Mouse (Mus musculus) forebrain, embryonic 12.5 days (tissue): ENCODE results near the gene Gm42372. TPM values are rescaled to one million over a fixed set of nuclear protein-coding genes. Genes with fewer than 3 reads are reported as not detected.
A peak's percentile ranks its signal among the peaks of the same experiment; 100 is the strongest.

Experiments
- ATAC-seq: fragments of 200-750 bp; cut with Nextera tagmentation; 2 replicates; pipeline ENCODE4 v1.8.0; 2017; ENCODE audit warnings: moderate TSS enrichment; ENCODE audit not compliant: low FRiP score
- H3K27ac ChIP-seq: fragments of 300-500 bp; sonication (generic); 2 replicates; pipeline ENCODE4 v1.5.1; 2016; ENCODE audit warnings: mild to moderate bottlenecking
- H3K27me3 ChIP-seq: fragments of 300-500 bp; sonication (generic); 2 replicates; pipeline ENCODE4 v1.6.1; 2016; ENCODE audit warnings: mild to moderate bottlenecking
- H3K36me3 ChIP-seq: fragments of 300-500 bp; sonication (generic); replicated peaks from 2 replicates; pipeline ENCODE4 v1.6.1; 2016; ENCODE audit warnings: mild to moderate bottlenecking
- H3K4me1 ChIP-seq: fragments of 300-500 bp; sonication (generic); 2 replicates; pipeline ENCODE4 v1.6.1; 2016
- H3K4me2 ChIP-seq: fragments of 300-500 bp; sonication (generic); 2 replicates; pipeline ENCODE4 v1.6.1; 2016; ENCODE audit warnings: mild to moderate bottlenecking, moderate library complexity
- H3K4me3 ChIP-seq: fragments of 300-500 bp; sonication (generic); replicated peaks from 2 replicates; pipeline ENCODE4 v1.5.1; 2016; ENCODE audit warnings: mild to moderate bottlenecking
- H3K9ac ChIP-seq: fragments of 300-500 bp; sonication (generic); 2 replicates; pipeline ENCODE4 v1.6.1; 2016; ENCODE audit warnings: mild to moderate bottlenecking
- H3K9me3 ChIP-seq: fragments of 300-500 bp; sonication (generic); 2 replicates; pipeline ENCODE4 v1.6.1; 2016
- WGBS: fragments of 180-500 bp; shearing (Covaris S2); methylation state at CpG from one replicate; pipeline ENCODE4 v1.1.7; 2016; 5-methylcytosine and 5-hydroxymethylcytosine counted together
- polyA plus RNA-seq: library from polyadenylated mRNA; unstranded; fragments of >200 nt; fragmentation: Nextera tagmentation; extraction: Ambion mirVana; gene quantifications from 2 replicates; pipeline ENCODE4 v1.2.1, GENCODE M21; 2016

Gene Gm42372
- 1.6 and 1.7 TPM in 2 replicates for polyA plus RNA-seq

DNA sequence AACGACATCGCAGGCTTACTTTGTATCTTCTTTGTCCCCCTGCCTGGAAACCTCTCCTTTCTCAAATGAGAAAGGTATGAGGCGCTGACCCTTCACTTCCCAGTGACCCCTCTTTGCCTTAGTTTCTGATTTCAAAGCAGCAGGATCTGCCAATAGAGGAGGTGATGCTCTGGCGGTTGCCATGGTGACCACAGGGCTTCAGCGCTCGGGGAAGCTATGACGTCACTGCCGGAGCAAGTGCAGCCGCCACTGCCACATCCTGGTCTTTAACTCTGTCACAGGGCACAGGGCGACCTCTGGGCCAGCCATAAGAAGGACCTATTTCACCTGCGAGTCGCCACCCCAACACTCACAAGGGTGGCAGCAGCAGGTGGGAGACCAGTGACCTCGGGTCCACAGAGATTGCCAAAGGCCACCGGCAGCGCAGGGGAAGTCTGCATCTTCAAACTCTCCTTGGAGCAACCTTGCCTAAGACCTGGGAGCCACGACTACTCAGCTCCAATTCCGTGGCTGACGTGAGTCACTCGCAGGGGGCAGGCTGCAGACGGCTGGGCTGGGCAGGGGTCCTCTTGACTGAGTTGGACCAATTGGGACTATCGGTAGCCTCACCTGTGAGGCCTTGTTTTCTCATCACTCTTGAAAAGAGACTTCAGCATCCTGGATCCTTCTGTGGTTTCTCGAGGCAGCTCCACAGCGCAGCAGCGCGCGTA, at the start of gene Gm42372:
Gene Gm42372 (plus strand): TSS at position 228 of the 710 bp plus-strand sequence.
- Histone ChIP-seq H3K4me1 (peaks cover 46% of the 10 kb centered on the region), H3K27me3 (no peaks in the 10 kb centered on the region), H3K9me3 (no peaks in the 10 kb centered on the region), H3K9ac (peak within 1 kb of the TSS; percentile 51), H3K27ac (peak within 1 kb of the TSS; percentile 65), H3K4me2 (peak within 1 kb of the TSS; percentile 69), H3K4me3 (peak within 1 kb of the TSS; percentile 38), H3K36me3 (peaks cover 5% of the 10 kb centered on the region; the same call in 1 of the 2 replicates)
- ATAC-seq, result peak; percentile 80
- 18% methylated on average over 26 of the region's 26 CpGs for WGBS

DNA sequence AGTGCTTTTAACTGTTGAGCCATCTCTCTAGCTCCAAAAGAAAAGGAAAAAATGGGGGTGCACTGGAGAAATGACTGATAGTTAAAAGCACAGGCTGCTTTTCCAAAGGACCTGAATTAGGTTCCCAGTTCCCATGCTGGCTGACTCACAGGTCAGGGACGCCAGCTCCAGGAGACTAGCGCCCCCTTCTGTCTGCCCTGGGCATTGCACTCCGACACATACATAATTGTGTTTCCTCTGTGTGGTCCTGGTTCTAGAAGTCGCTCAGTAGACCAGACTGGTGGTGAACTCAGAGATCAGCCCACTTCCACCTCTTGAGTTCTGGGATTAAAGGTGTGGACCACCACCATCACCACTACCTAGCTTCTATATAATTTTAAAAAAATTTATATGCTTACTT, 45.6 kb upstream of the Gm42372 start:
- no peak overlapping the region for H3K27ac ChIP-seq
- H3K9me3 ChIP-seq, result no peaks in the 10 kb centered on the region
- peaks cover 43% of the 10 kb centered on the region for H3K4me1 ChIP-seq
- WGBS, result 45% methylated on average over 4 of the region's 4 CpGs
- H3K36me3 ChIP-seq, result no peaks in the 10 kb centered on the region
- H3K27me3 ChIP-seq, result no peaks in the 10 kb centered on the region
- H3K9ac ChIP-seq, result no peak overlapping the region
- ATAC-seq, result no peak
- no peak overlapping the region for H3K4me3 ChIP-seq
- H3K4me2 ChIP-seq, result no peak overlapping the region

DNA sequence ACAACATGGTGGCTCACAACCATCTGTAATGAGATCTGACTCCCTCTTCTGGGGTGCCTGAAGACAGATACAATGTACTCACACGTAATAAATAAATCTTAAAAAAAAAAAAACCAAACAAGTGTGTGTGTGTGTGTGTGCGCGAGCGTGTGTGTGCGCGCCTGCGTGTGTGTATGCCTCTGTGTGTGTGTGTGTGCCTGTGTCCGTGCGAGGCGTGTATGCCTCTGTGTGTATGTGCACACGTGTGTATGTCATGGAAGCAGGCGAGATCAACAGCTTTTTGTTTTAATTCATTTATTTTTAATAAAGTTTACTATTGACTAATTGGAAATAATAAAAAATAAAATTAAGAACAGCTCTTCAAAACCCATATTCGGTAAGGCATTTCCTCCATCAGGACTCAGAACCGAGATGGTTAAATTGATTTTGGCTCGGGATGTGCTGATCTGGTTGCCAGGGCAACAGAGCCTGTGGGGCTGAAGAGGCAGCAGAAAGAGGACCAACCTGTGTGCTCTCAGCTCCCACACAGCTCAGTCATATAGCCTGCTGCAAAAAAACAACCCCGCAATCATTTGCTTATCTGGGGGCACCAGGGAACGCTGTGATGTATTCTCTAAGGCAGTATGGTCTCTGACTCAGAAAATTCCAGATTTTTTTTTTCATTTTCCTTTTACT, 44.6 kb upstream of the Gm42372 start:
- H3K9me3 ChIP-seq, result no peaks in the 10 kb centered on the region
- H3K4me1 ChIP-seq, result peaks cover 37% of the 10 kb centered on the region
- WGBS, result 65% methylated on average over 17 of the region's 17 CpGs
- H3K27me3 ChIP-seq, result no peaks in the 10 kb centered on the region
- peak; percentile 87 for ATAC-seq
- H3K4me3 ChIP-seq, result no peak overlapping the region
- peak overlapping the region; percentile 27 for H3K4me2 ChIP-seq
- peak overlapping the region; percentile 82 for H3K27ac ChIP-seq
- H3K36me3 ChIP-seq, result no peaks in the 10 kb centered on the region
- no peak overlapping the region for H3K9ac ChIP-seq

DNA sequence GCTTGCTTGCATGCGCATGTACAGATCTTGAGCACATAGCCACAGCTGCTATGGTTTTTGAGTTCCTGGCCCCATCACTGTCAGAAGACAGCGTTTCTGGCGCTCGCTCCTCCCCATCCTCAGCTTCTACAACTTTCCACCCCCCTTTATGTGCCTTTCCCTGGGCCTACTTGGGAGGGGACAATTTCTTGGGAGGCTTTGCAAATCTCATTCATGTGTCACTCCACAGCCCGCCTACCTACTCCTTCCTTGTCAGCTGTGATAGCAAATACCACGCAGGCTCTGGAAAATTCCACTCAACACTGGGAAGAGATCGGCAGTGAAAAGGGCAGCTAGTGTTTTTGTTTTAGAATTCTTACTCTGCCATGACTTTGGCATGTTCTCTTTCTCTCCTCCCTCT, 42.6 kb upstream of the Gm42372 start:
- H3K4me1 ChIP-seq, result peaks cover 44% of the 10 kb centered on the region
- no peak overlapping the region for H3K4me3 ChIP-seq
- H3K9ac ChIP-seq, result no peak overlapping the region
- ATAC-seq, result no peak
- H3K9me3 ChIP-seq, result no peaks in the 10 kb centered on the region
- H3K36me3 ChIP-seq, result no peaks in the 10 kb centered on the region
- peaks cover 4% of the 10 kb centered on the region for H3K27me3 ChIP-seq
- peak overlapping the region; percentile 22 for H3K27ac ChIP-seq
- WGBS, result 44% methylated on average over 7 of the region's 7 CpGs
- H3K4me2 ChIP-seq, result no peak overlapping the region

DNA sequence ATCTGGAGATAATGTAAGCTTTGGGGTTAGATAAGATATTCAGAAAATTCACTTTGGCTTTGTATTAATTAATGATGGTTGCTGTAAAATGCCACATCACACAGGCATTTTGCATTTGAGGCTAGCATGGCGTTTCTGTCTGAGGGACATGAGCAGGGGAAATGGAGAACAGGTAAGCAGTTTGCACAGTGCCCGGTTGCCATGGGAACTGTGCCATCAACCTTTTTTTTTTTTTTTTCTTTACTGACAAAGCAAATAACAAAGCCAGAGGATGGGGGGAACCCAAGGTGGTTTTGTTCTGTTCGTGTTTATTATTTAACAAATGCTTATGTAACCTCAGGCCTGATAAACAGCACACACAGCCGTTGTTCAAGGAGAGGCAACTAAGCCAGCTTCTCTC, 40.0 kb upstream of the Gm42372 start:
- H3K27ac ChIP-seq, result peak overlapping the region; percentile 51

DNA sequence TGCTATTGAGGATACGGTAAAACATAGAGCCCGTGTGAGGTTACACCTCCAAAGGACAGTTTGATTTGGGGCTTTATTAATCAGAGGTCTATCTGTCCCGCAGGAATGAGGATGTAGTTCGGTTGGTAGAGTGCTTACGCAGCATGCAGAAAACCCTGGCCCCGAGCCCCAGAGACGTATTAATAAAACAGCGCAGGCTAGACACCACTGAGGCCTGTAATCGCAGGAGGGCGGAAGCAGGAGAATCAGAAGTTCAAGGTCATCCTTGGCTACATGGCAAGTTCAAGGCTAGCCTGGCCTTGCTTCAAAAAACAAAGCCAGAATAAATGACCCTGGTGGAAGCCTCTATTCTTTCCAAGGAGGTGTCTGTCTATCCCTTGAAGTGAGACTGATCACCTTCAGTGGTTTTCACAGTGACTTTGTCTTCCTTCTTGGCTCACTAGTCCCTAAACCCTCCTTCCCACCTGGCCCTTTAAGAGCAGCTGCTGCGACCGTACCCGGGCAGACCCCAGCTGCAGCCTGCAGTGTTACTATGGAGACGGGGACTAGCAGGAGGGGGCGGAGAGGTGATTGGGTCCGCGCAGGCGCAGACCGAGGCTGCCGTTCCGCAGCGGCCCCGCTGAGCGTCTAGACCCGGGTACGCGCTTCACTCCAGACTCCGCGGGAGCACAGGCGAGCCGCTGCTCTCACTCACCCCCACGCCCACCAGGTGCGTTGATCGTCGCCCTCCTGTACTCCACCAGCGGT, 38.7 kb upstream of the Gm42372 start, which contains the start of gene Pnmal2:
Gene Pnmal2 (plus strand): TSS at position 622 of the 747 bp plus-strand sequence.
- Histone ChIP-seq H3K27ac (peak within 1 kb of the TSS; percentile 78), H3K9me3 (no peaks in the 10 kb centered on the region), H3K4me1 (peaks cover 69% of the 10 kb centered on the region), H3K4me2 (peak within 1 kb of the TSS; percentile 69), H3K9ac (peak within 1 kb of the TSS; percentile 63), H3K36me3 (no peaks in the 10 kb centered on the region), H3K27me3 (peaks cover 43% of the 10 kb centered on the region), H3K4me3 (peak within 1 kb of the TSS; percentile 52)
- WGBS, result 12% methylated on average over 36 of the region's 36 CpGs
- peak; percentile 92 for ATAC-seq

More for the DNA sequence above, 40.0 kb upstream of the Gm42372 start:
- H3K4me1 ChIP-seq, result peaks cover 68% of the 10 kb centered on the region
- no peaks in the 10 kb centered on the region for H3K36me3 ChIP-seq
- H3K4me3 ChIP-seq, result no peak overlapping the region
- no peaks in the 10 kb centered on the region for H3K9me3 ChIP-seq
- no peak for ATAC-seq
- no peak overlapping the region for H3K9ac ChIP-seq
- H3K4me2 ChIP-seq, result no peak overlapping the region
- 59% methylated on average over 4 of the region's 4 CpGs for WGBS
- peaks cover 29% of the 10 kb centered on the region for H3K27me3 ChIP-seq

DNA sequence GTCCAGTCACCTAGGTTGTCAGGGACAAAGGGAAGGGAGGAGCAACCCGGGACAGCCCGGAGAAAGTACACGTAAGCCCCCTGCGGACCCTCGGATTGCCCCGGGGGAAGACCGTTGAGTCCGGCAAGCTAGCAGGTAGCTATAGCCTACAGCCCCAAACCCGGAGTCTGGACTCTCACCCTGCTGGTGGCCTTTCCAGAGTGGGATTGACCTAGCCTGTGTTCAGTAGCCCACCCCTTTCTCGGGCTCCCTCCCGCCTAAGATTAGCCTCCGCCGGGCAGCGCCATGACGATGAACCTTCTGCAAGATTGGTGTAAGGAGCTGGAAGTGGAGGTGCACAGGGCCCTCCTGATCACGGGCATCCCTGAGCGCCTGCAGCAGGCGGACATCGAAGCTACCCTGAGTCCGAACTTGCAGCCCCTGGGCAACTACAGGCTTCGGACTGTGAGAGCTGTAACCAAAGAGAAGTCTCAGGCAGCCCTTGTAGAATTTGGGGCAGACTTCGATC, 38.0 kb upstream of the Gm42372 start:
- no peak; the same call in 1 of the 2 replicates for ATAC-seq
- Histone ChIP-seq H3K9me3 (no peaks in the 10 kb centered on the region), H3K36me3 (no peaks in the 10 kb centered on the region), H3K27me3 (peaks cover 49% of the 10 kb centered on the region), H3K4me2 (peak overlapping the region; percentile 69), H3K4me3 (peak overlapping the region; percentile 52), H3K4me1 (peaks cover 71% of the 10 kb centered on the region), H3K9ac (peak overlapping the region; percentile 63), H3K27ac (peak overlapping the region; percentile 78)
- WGBS, result 1% methylated on average over 22 of the region's 22 CpGs

DNA sequence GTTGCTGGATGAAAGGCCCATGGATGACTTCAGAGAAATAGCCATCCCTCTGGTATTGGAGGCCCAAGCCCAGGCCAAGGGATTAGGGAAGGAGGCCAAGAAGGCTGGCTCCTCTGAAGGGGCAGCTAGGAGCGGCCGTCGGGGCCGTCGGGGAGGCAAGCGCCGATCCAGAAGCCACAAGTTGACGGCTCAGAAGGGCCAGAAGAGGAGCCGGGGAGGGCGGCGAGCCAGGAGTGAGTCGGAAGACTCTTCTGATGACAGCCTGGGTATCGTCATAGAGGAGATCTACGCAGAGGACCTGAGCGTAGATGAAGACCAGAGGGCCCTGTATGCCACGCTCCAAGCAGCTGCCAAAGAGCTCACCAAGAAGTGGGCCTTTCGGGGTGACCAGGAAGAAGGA, 37.5 kb upstream of the Gm42372 start:
- Histone ChIP-seq H3K4me2 (peak overlapping the region; percentile 69), H3K9me3 (no peaks in the 10 kb centered on the region), H3K4me1 (peaks cover 71% of the 10 kb centered on the region), H3K4me3 (peak overlapping the region; percentile 52), H3K9ac (peak overlapping the region; percentile 63), H3K36me3 (no peaks in the 10 kb centered on the region), H3K27ac (0 out of 2 replicates have a peak overlapping the region, but pooled peaks have one; percentile 42), H3K27me3 (peaks cover 49% of the 10 kb centered on the region)
- 11% methylated on average over 17 of the region's 17 CpGs for WGBS
- ATAC-seq, result no peak

DNA sequence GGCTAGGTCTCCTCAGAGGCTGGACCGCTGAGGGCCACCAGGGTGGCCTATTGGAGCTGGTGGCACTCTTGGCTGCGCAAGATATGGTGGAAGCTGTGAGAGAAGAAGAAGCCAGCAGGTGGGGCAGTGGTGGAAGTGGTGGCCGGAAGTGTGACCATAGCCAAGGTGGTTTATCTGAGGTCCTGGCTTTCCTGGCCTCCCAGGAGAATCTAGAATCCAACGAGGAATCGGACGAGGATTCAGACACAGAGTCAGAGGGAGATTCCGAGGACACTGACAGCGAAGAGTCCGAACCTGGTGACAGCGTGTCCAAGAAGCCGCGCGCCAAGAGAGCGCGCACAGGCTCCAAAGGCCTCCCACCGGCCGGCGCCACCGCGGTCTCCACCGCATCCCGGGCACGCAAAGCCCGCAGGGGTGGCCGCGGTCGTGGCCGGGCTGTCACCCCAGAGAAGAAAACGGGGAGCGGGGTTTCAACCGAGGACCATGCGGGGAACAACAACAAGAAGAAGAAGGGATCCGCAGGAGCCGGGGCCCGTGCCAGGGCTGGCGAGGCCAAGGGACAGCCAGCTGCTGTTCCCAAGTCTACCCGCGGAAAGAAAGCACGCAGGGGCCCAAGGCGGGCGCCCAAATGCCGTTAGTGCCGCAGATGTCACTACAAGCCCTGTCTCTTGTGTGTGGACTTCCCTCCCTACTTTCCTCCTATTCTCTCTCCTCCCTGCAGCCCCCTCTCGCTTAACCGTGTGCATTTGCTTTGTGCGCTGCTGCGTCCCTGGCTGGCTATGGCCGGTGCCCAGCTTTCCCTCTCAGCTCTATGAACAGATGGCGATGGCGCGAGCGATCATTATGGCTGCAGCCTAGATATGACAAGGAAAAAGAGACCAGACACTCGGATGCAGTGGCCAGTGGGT, 36.2 kb upstream of the Gm42372 start:
- Histone ChIP-seq H3K27ac (peak overlapping the region; percentile 68), H3K4me3 (peak overlapping the region; percentile 52), H3K9me3 (no peaks in the 10 kb centered on the region), H3K4me1 (peaks cover 69% of the 10 kb centered on the region), H3K36me3 (no peaks in the 10 kb centered on the region), H3K4me2 (peak overlapping the region; percentile 69), H3K27me3 (peaks cover 49% of the 10 kb centered on the region), H3K9ac (peak overlapping the region; percentile 63)
- WGBS, result 2% methylated on average over 53 of the region's 53 CpGs
- no peak for ATAC-seq

DNA sequence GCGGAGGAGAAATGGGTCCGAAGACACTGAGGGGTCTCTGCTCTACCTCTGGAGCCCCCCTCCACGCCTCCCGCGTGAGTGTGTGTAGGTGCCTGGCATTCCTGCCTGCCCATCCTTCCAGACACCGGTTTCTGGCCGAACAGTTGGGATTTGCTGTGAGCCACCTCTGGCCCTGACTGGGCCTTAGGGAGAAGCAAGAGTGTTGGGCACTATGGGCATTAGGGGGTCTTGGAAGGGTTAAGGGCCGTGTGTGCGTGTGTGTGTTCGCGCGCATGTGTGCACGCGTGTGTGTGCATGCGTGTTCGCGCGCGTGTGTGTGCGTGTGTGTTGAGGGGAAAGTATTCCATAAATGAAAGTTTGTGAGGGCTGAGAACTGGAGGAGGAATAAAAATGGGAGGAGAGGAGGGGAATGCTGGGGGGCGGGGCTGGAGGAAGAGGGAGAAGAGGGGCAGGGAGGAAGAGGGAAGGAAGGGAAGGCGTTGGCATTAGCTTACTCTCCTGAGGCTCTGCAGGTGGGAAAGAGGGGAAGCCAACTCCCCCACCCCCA, 35.5 kb upstream of the Gm42372 start:
- H3K9ac ChIP-seq, result peak overlapping the region; percentile 63
- H3K27me3 ChIP-seq, result peaks cover 49% of the 10 kb centered on the region
- H3K4me1 ChIP-seq, result peaks cover 69% of the 10 kb centered on the region
- H3K9me3 ChIP-seq, result no peaks in the 10 kb centered on the region
- no peak for ATAC-seq
- peak overlapping the region; percentile 68 for H3K27ac ChIP-seq
- WGBS, result 16% methylated on average over 21 of the region's 22 CpGs
- H3K36me3 ChIP-seq, result no peaks in the 10 kb centered on the region
- peak overlapping the region; percentile 69 for H3K4me2 ChIP-seq
- H3K4me3 ChIP-seq, result peak overlapping the region; percentile 52

DNA sequence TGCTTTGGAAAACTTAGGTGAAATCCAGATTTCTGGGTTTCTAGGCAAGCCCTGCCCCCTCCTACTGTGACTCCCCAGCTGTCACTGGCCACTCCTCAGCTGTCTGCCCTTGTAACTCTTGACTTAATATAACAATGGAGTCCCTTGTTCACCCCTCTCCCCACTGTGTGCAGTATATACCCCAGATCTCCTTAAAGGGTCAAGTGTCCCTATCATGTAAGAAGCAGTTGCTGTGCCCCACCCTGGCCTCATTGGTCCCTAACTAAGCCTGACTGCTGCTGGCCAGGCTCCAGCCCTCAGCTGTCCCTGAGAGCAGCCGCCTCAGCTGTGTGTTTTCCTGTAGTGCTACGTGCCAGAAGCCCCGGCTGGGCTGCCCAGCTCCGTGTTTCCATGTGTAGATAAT, 34.9 kb upstream of the Gm42372 start:
- WGBS, result 19% methylated on average over 4 of the region's 4 CpGs
- no peak for ATAC-seq
- H3K27me3 ChIP-seq, result peaks cover 49% of the 10 kb centered on the region
- peak overlapping the region; percentile 52 for H3K4me3 ChIP-seq
- H3K4me1 ChIP-seq, result peaks cover 69% of the 10 kb centered on the region
- H3K27ac ChIP-seq, result peak overlapping the region; percentile 68; the same call in 1 of the 2 replicates
- peak overlapping the region; percentile 69 for H3K4me2 ChIP-seq
- no peaks in the 10 kb centered on the region for H3K9me3 ChIP-seq
- H3K36me3 ChIP-seq, result no peaks in the 10 kb centered on the region
- H3K9ac ChIP-seq, result peak overlapping the region; percentile 63
